Mouse (Mus musculus): ENCODE measurements around the gene Med12. TPM values are rescaled to one million over a fixed set of nuclear protein-coding genes. Genes with fewer than 3 reads are reported as not detected.

The Med12 gene
- polyA plus RNA-seq, 1 experiment, result 77.3 TPM

DNA sequence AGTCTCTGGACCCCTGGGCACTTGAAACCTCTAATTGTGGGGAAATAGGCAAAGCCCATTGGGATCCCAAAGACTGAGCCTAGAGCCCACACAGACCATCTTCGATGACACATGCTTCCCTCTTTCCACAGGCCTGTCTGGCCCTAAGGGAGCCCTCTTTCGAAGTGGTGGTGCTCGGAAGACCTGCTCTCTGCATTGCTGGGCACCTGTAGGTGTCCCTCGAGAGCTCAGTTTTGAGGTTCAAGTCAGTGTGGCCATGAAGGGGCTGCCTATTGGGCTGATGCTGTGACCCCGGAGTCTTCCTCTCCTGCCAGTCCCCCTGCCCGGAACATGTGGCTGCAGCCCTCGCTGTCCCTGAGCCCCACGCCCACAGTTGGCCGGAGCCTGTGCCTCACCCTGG, 27.8 kb downstream of the Med12 start:
- no peak for TF ChIP-seq POLR2A (IDR thresholded peaks at IDR 0.05; ENCODE audit: borderline replicate concordance, extremely low read depth, insufficient read depth, insufficient read length, poor library complexity, severe bottlenecking)
- no peak for TF ChIP-seq CTCF (IDR thresholded peaks at IDR 0.05; ENCODE audit: borderline replicate concordance, extremely low read depth, insufficient read depth, insufficient read length)
- peak; percentile 11 for DNase-seq (ENCODE audit: low read depth)

DNA sequence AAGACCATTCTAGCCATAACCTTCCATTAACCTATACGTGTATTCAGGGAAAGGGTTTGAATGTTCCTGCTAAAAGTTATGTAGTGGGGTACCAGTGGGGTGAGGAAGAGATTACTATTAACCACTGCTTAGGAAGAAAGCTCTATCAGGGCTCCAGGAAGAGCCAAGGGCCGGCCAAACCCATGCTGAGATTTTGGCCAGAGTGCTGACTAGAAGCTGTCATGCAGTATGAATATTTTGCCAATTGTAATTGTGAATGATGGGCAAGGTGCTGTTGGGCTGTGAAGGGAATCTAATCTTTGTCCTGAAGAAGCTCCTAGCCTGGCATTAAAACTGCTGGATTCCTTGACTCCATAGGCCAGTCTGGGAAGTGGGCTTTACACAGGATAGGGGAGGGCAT, 30.8 kb downstream of the Med12 start:
- TF ChIP-seq POLR2A (IDR thresholded peaks at IDR 0.05; ENCODE audit: borderline replicate concordance, extremely low read depth, insufficient read depth, insufficient read length, poor library complexity, severe bottlenecking) (no peak), CTCF (IDR thresholded peaks at IDR 0.05; ENCODE audit: borderline replicate concordance, extremely low read depth, insufficient read depth, insufficient read length) (no peak)

DNA sequence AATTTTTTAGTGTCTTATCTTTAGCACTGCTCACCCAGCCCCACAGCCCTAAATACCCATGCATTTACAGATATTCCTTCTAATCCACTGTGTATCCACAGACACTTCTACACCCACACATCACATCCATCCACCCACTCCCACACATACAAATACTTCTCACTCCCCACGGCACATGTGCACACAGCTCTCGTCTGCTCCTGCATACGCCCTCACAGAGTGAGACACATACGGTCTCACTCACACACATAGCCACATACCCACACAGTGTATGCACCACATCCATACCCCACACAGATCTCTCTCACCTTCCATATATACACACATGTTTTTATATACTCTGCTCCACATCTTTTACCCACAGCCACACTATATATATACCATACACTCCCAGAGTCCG, 35.5 kb downstream of the Med12 start:
- TF ChIP-seq CTCF (IDR thresholded peaks at IDR 0.05; ENCODE audit: borderline replicate concordance, extremely low read depth, insufficient read depth, insufficient read length) (no peak), POLR2A (IDR thresholded peaks at IDR 0.05; ENCODE audit: borderline replicate concordance, extremely low read depth, insufficient read depth, insufficient read length, poor library complexity, severe bottlenecking) (no peak)
- DNase-seq (ENCODE audit: low read depth), result no peak

More for the DNA sequence above, 30.8 kb downstream of the Med12 start:
- no peak for DNase-seq (ENCODE audit: low read depth)

DNA sequence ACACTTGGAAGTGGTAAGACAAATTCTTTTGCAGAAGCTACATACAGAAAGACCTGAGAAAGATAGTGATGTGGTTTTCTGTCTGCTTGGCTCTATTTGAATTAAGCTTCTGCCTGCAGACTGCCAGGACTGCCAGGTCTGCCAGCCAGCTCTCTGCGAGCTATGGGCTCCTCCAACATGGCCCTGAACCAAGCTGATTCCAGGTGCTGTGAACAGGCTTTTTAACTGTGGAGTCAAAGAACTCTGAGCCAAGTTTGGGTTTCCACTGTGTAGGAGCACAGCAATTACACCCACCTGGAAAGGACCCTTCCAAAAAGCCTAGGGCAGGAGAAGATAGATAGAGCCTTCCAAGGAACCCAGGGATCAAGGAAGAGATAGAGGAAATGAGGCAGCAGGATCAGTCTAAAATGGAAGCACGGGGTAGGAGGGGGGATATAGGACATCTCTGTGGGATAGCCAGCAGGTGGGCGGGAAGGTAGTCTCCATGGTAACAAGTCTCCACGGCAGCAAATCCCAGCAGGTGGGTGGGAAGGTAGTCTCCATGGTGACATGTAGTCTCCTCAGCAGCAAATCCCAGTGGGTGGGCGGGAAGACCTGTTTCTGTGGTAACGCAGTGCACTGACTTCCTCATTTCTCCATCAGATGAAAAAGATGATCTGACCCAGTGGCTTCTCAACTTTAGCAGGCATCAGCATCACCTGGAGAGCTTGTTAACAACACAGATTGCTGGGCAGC, 40.0 kb downstream of the Med12 start:
- TF ChIP-seq CTCF (IDR thresholded peaks at IDR 0.05; ENCODE audit: borderline replicate concordance, extremely low read depth, insufficient read depth, insufficient read length), result no peak
- TF ChIP-seq POLR2A (IDR thresholded peaks at IDR 0.05; ENCODE audit: borderline replicate concordance, extremely low read depth, insufficient read depth, insufficient read length, poor library complexity, severe bottlenecking), result no peak
- peak; percentile 84 for DNase-seq (ENCODE audit: low read depth)

DNA sequence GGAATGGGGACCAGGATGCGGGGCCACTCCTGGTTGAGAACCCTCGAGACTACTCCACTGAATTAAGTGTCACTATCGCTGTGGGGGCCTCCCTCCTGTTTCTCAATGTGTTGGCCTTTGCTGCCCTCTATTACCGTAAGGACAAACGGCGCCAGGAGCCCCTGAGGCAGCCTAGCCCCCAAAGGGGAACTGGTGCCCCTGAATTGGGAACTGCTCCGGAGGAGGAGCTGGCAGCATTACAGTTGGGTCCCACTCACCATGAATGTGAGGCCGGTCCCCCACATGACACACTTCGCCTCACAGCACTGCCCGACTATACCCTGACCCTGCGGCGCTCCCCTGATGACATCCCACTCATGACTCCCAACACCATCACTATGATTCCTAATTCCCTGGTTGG, 45.9 kb downstream of the Med12 start:
- TF ChIP-seq POLR2A (IDR thresholded peaks at IDR 0.05; ENCODE audit: borderline replicate concordance, extremely low read depth, insufficient read depth, insufficient read length, poor library complexity, severe bottlenecking) (no peak), CTCF (IDR thresholded peaks at IDR 0.05; ENCODE audit: borderline replicate concordance, extremely low read depth, insufficient read depth, insufficient read length) (no peak)
- no peak for DNase-seq (ENCODE audit: low read depth)

DNA sequence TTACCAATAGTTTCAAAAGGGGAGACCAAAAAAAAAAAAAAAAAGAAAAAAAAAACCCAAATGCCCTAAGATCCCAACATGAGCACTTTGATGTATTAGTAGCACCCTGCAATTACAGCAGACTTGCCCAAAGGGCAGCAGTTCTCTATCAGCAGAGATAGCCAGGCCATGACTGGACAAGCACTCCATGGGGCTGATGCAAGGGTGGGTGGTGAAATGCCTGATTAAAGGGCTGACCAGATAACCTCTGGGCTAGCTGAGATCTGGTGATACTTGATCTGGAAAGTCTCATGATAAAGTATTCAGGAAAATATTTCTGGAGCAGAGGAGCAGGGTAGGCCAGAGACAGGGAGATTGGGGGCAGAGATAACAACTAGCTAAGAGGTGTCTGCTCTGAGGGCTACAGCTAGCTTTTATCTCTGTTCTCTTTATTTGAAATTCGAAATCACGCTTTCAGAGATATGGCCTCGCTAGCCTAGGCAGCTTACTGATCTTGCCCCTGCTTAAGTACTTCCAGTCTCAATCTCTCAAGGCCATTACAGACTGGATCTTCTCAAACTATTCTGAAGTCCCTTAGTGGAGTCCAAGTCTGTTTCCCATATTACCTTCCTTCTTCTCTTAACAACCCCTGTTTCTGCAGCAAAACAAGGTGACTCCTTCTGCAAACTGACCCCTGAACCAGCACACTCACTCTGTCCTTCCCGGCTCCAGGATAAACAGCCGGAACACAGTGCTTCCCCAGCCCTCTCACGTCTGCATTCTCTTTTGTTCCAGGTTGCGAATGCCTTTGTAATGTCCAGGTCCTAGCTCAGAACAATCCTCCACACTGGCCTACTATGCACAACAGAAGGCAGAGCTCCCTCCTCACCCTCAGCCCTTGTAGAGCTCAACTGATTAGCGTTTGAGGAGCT, 52.4 kb downstream of the Med12 start:
- DNase-seq (ENCODE audit: low read depth), result no peak
- TF ChIP-seq POLR2A (IDR thresholded peaks at IDR 0.05; ENCODE audit: borderline replicate concordance, extremely low read depth, insufficient read depth, insufficient read length, poor library complexity, severe bottlenecking) (no peak), CTCF (IDR thresholded peaks at IDR 0.05; ENCODE audit: borderline replicate concordance, extremely low read depth, insufficient read depth, insufficient read length) (no peak)

DNA sequence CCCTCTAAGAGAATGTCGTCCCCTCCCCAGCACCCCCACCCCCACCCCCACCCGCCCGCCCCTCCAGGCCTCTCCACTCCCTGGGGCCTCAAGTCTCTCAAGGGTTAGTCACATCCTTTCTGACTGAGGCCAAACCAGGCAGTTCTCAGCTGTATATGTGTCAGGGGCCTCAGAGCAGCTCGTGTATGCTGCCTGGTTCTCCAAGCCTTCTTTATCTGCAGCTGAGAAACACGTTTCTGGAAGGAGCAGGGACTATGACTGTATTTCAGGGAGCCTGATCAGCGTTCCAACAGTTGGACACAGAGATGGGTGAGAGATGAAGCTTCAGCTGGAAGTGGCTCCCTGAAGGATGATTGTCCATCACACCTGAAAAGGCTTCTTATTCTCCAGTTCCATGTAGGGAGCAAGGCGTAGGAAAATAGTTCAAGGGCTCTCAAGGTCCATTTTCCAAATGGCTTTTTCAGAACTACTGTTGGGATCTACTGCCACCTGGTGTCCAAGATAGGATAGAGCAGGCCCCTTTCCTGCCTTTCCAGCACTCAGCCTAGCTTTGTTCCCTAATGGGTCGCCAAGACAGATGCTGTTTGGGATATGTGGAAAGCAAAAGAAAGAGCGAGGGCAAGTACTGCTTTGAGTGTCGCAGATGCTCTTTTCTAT, 55.7 kb downstream of the Med12 start:
- TF ChIP-seq CTCF (IDR thresholded peaks at IDR 0.05; ENCODE audit: borderline replicate concordance, extremely low read depth, insufficient read depth, insufficient read length) (peak; percentile 75; the same call in 1 of the 2 replicates), POLR2A (IDR thresholded peaks at IDR 0.05; ENCODE audit: borderline replicate concordance, extremely low read depth, insufficient read depth, insufficient read length, poor library complexity, severe bottlenecking) (no peak)
- peak; percentile 81 for DNase-seq (ENCODE audit: low read depth)

DNA sequence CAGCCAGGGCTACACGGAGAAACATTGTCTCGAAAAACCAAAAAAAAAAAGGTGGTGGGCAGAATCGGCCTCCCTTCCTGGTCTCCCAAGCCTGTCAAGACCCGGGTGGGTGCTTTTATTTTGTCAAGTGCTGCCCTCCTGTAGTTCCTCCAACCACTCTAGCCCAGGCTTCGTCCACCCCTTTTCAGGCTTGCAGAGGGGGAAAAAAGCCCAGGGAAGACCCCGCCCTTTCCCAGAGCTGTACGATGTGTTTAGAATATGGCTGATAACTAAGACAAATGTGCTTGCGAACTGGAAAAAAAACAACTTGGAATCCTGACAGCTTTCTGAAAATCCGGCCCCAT, 58.2 kb downstream of the Med12 start:
- no peak for DNase-seq (ENCODE audit: low read depth)

DNA sequence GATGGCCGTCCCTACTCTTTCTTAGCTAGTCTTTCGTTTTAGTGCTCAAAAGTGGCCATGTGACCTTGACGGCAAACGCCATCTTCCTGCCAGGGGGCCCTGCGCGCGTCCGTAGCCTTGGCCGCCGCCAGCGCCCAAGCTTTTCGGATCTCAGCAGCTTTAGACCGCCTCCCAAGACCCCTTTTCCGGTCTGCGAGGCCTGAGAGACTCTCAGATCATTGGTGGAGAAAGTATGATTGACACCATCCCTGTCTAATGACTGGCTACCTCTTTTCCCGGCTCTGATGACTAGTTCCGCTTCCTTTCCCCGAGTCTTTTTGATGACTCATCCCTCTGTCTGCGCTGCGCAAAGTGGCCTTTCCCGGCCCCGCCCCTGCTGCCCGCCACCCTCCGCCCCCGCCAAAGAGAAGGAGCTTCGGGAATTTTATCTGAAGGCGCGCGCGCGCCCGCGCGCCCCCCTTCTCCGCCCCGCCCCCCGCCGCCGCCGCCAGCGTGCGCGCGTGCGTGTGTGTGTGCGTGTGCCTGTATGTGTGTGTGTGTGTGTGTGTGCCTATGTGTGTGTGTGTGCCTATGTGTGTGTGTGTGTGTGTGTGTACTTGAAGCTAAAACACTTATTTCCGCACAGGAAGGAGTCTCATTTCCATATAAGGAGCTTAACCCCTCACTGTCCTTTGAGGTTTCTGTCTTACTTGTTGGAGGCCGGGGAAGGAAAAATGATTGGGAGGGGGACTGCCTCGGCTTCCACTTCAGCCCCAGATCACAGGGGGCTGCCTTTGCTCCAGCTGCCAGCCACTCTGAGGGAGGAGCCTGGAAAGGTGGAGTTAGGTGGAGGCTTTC, 58.8 kb downstream of the Med12 start:
- peak; percentile 98 for DNase-seq (ENCODE audit: low read depth)
- TF ChIP-seq CTCF (IDR thresholded peaks at IDR 0.05; ENCODE audit: borderline replicate concordance, extremely low read depth, insufficient read depth, insufficient read length), result no peak
- TF ChIP-seq POLR2A (IDR thresholded peaks at IDR 0.05; ENCODE audit: borderline replicate concordance, extremely low read depth, insufficient read depth, insufficient read length, poor library complexity, severe bottlenecking), result peak; percentile 43; the same call in 1 of the 2 replicates

More for the DNA sequence above, 58.2 kb downstream of the Med12 start:
- no peak for TF ChIP-seq POLR2A (IDR thresholded peaks at IDR 0.05; ENCODE audit: borderline replicate concordance, extremely low read depth, insufficient read depth, insufficient read length, poor library complexity, severe bottlenecking)
- TF ChIP-seq CTCF (IDR thresholded peaks at IDR 0.05; ENCODE audit: borderline replicate concordance, extremely low read depth, insufficient read depth, insufficient read length), result no peak

DNA sequence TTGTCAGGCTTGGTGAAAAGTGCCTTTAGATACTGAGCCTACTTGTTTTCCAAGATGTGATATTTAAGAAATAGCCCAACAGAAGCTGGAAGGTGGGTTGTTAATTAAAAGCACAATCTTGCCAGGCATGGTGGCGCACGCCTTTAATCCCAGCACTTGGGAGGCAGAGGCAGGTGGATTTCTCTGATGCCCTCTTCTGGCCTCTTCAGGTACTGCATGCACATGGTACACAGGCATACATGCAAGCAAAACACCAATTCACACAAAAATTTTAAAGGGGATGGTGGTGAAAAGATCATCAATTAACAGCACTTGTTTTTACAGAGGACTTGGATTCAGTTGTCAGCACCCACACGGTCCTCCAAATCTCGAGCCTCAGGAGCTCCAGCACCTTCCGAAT, 60.8 kb downstream of the Med12 start:
- no peak for TF ChIP-seq POLR2A (IDR thresholded peaks at IDR 0.05; ENCODE audit: borderline replicate concordance, extremely low read depth, insufficient read depth, insufficient read length, poor library complexity, severe bottlenecking)
- TF ChIP-seq CTCF (IDR thresholded peaks at IDR 0.05; ENCODE audit: borderline replicate concordance, extremely low read depth, insufficient read depth, insufficient read length), result peak; percentile 47; the same call in 1 of the 2 replicates
- no peak for DNase-seq (ENCODE audit: low read depth)
